Mouse (Mus musculus): ENCODE measurements at regions not wholly inside any gene's neighbourhood (a gene's known extent, or its start where the extent isn't known, plus 50 kb on each side); places are given as distances from the start of the nearest gene placed in this dataset.

DNA sequence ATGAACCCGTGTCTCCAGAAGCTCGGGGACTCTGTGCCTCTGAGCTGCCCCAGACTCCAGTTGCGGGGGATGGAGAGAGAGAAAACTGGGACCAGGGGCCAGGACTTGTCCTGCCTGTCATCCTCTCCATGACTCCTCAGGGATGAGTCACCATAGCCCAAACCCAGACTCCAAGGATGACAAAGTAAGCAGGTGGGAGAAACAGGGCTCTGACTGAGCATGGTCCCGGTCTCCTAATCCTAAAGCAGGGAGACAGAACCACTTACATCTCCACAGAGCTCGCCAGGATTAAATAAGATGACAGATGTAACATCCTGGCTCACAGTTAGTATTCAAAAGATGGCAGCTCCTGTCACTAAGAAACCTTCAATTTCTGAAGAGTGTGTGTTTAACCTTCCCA, 61.7 kb upstream of the Nectin1 start:
- H3K4me1 ChIP-seq, result no peaks in the 10 kb centered on the region
- no peak for ATAC-seq (ENCODE audit: insufficient number of reproducible peaks, insufficient read depth, low FRiP score, low TSS enrichment)
- no peaks in the 10 kb centered on the region for H3K36me3 ChIP-seq
- no peak overlapping the region for H3K4me3 ChIP-seq
- WGBS, result 70% methylated on average over 5 of the region's 5 CpGs
- H3K9me3 ChIP-seq, result no peaks in the 10 kb centered on the region
- no peaks in the 10 kb centered on the region for H3K27me3 ChIP-seq
- H3K4me2 ChIP-seq (replicated peaks), result no peak overlapping the region
- H3K27ac ChIP-seq, result no peak overlapping the region
- no peak overlapping the region for H3K9ac ChIP-seq

DNA sequence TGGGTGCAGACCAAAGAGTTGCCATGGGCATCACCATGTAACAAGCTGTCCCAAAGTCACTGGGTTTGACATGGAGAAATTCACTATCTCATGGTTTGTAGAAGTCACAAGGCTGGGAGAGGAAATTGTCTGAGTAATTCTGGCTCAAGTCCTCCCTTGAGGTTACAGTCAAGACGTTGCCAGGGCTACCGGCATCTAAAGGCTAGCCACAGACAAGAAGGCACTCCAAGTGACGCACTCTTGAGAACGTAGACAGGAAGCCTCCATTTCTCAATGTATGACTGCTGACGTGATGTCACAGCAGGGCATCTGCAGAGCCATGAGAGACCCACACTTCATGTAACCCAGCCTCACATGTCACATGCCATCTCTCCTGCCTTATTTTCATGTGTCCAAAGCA, 59.2 kb upstream of the Nectin1 start:
- H3K27ac ChIP-seq, result no peak overlapping the region
- no peaks in the 10 kb centered on the region for H3K4me1 ChIP-seq
- H3K27me3 ChIP-seq, result no peaks in the 10 kb centered on the region
- ATAC-seq (ENCODE audit: insufficient number of reproducible peaks, insufficient read depth, low FRiP score, low TSS enrichment), result no peak
- no peaks in the 10 kb centered on the region for H3K9me3 ChIP-seq
- H3K4me3 ChIP-seq, result no peak overlapping the region
- H3K36me3 ChIP-seq, result no peaks in the 10 kb centered on the region
- 86% methylated on average over 5 of the region's 5 CpGs for WGBS
- no peak overlapping the region for H3K9ac ChIP-seq
- no peak overlapping the region for H3K4me2 ChIP-seq (replicated peaks)

DNA sequence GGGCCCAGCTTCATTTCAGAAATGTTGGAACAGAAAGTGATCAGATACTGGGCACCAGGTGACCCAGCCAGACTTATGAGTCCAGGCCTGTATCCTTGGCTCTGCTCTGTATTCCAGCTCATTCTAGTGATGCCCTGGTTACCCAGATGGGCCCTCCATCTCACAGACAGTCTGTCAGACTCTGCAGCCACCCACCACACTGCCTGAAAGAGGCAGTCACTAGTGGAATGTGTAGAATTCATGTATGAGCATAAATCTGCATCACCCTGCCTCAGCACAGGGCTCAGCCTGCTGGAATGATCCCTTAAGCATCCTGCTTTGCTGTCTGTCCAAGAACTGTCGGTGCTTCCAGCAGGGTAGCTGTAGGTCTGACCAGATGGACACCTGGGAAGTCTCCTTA, 51.8 kb upstream of the Nectin1 start:
- WGBS, result 78% methylated on average over 1 of the region's 1 CpGs
- H3K4me1 ChIP-seq, result no peaks in the 10 kb centered on the region
- H3K36me3 ChIP-seq, result no peaks in the 10 kb centered on the region
- H3K9ac ChIP-seq, result no peak overlapping the region
- H3K9me3 ChIP-seq, result no peaks in the 10 kb centered on the region
- no peak overlapping the region for H3K4me3 ChIP-seq
- no peak overlapping the region for H3K27ac ChIP-seq
- ATAC-seq (ENCODE audit: insufficient number of reproducible peaks, insufficient read depth, low FRiP score, low TSS enrichment), result no peak
- no peaks in the 10 kb centered on the region for H3K27me3 ChIP-seq
- no peak overlapping the region for H3K4me2 ChIP-seq (replicated peaks)

DNA sequence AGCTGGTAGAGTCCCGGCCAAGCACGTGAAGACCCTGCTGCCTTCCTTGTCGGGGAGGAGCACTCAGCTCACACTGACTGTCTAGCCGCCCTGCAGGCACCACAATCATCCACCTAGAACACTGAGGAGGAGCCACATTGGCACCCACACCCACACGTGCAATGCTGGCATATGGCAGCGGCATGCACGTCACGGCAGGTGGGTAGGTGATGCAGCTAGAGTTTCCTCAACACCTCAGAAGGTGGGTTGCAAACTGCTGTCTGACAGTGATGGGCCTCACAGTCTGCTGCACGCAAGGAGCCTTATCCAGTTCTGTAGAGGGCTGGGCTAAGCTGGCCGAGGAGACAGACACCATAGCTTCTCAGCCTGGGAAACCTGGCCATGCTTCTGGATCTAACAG, 51.2 kb upstream of the Nectin1 start:
- Histone ChIP-seq H3K27me3 (no peaks in the 10 kb centered on the region), H3K9me3 (no peaks in the 10 kb centered on the region), H3K4me2 (replicated peaks) (no peak overlapping the region), H3K36me3 (no peaks in the 10 kb centered on the region), H3K4me1 (no peaks in the 10 kb centered on the region), H3K9ac (no peak overlapping the region), H3K27ac (no peak overlapping the region), H3K4me3 (no peak overlapping the region)
- WGBS, result 85% methylated on average over 10 of the region's 10 CpGs
- no peak for ATAC-seq (ENCODE audit: insufficient number of reproducible peaks, insufficient read depth, low FRiP score, low TSS enrichment)

Measured in embryonic facial prominence, embryonic 12.5 days (tissue).